ENCODE assay signal across 26 mouse cellular contexts in the genomic region with DNA sequence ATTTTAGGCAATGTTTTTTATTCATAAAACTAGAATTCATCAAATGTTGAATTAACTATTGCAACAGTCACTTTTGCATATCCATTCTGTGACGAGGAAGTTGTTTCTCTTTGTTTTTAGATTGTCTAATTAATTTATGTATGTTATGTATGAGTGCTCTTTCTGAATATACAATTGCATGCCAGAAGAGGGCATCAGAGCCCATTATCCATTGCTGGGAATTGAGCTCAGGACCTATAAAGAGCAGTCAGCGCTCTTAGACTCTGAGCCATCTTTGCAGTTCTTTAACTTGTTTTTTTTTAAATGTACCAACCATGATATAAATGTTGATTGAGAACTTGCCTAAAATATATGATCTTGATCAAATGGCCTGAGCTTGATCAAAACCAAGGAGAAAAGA.
DNase-seq lines count a peak whose midpoint lies in the region; ATAC-seq and TF ChIP-seq lines count a peak whose summit lies in the region.
"Had no signal": no experiment of that assay in that cellular context is flagged by ENCODE, and none has a peak within 500 bp of the region (broad histone marks: within the 10 kb centered on the region; RNA-seq: fewer than 3 reads in every experiment).

No protein-coding gene starts in this region.

- H3K27me3 ChIP-seq in forebrain, embryonic 16.5 days (replicated peaks; ENCODE audit: control insufficient read depth, insufficient read depth, low read length) = no peaks in the 10 kb centered on the region
- no peaks in the 10 kb centered on the region for H3K27me3 ChIP-seq in forebrain, embryonic 10.5 days (ENCODE audit: poor library complexity, severe bottlenecking)
- H3K27me3 ChIP-seq: embryonic facial prominence, embryonic 15.5 days; heart, embryonic 15.5 days; stomach, embryonic 15.5 days had no signal

- H3K9ac ChIP-seq in forebrain, embryonic 16.5 days (replicated peaks; ENCODE audit: low read depth, low read length) = no peak overlapping the region
- H3K9ac ChIP-seq: embryonic facial prominence, embryonic 15.5 days; heart, embryonic 15.5 days; liver, embryonic 14.5 days; stomach, embryonic 15.5 days had no signal

- WGBS in forebrain, embryonic 16.5 days = 66% methylated on average over 2 of the region's 2 CpGs
- WGBS in forebrain, embryonic 10.5 days = 90% methylated on average over 2 of the region's 2 CpGs

- H3K4me1 ChIP-seq in forebrain, embryonic 16.5 days (replicated peaks; ENCODE audit: control insufficient read depth, insufficient read depth, low read length) = no peaks in the 10 kb centered on the region
- no peaks in the 10 kb centered on the region for H3K4me1 ChIP-seq in forebrain, embryonic 10.5 days
- H3K4me1 ChIP-seq: embryonic facial prominence, embryonic 10.5 days; embryonic facial prominence, embryonic 15.5 days; heart, embryonic 10.5 days; heart, embryonic 15.5 days; midbrain, embryonic 10.5 days; stomach, embryonic 15.5 days had no signal

- H3K4me2 ChIP-seq in forebrain, embryonic 16.5 days (ENCODE audit: low read length) = no peak overlapping the region
- H3K4me2 ChIP-seq: embryonic facial prominence, embryonic 15.5 days; heart, embryonic 15.5 days; stomach, embryonic 15.5 days had no signal

- peak; percentile 65 for TF ChIP-seq CTCF in layer of hippocampus, adult 2 months (conservative IDR thresholded peaks at IDR 0.05)

- 0 out of 2 replicates have a peak, but pooled peaks cover 3% of the 10 kb centered on the region for H3K36me3 ChIP-seq in forebrain, embryonic 16.5 days (ENCODE audit: control insufficient read depth, insufficient read depth)
- no peaks in the 10 kb centered on the region for H3K36me3 ChIP-seq in forebrain, embryonic 10.5 days (replicated peaks)
- H3K36me3 ChIP-seq: embryonic facial prominence, embryonic 10.5 days; embryonic facial prominence, embryonic 15.5 days; heart, embryonic 10.5 days; heart, embryonic 15.5 days; midbrain, embryonic 10.5 days; stomach, embryonic 15.5 days had no signal

- no peak overlapping the region for H3K4me3 ChIP-seq in forebrain, embryonic 16.5 days (replicated peaks; ENCODE audit: low read length)
- no peak overlapping the region for H3K4me3 ChIP-seq in forebrain, embryonic 10.5 days
- no peak overlapping the region for H3K4me3 ChIP-seq in layer of hippocampus, adult 2 months
- H3K4me3 ChIP-seq: embryonic facial prominence, embryonic 10.5 days; embryonic facial prominence, embryonic 15.5 days; heart, embryonic 10.5 days; heart, embryonic 15.5 days; midbrain, embryonic 10.5 days; stomach, embryonic 15.5 days had no signal

- no peak overlapping the region for H3K27ac ChIP-seq in forebrain, embryonic 16.5 days (ENCODE audit: low read length)
- H3K27ac ChIP-seq in forebrain, embryonic 10.5 days = no peak overlapping the region
- no peak overlapping the region for H3K27ac ChIP-seq in layer of hippocampus, adult 2 months
- H3K27ac ChIP-seq: embryonic facial prominence, embryonic 10.5 days; embryonic facial prominence, embryonic 15.5 days; heart, embryonic 10.5 days; heart, embryonic 15.5 days; liver, embryonic 14.5 days; midbrain, embryonic 10.5 days; stomach, embryonic 15.5 days had no signal

- no peaks in the 10 kb centered on the region for H3K9me3 ChIP-seq in forebrain, embryonic 16.5 days (ENCODE audit: control insufficient read depth, low read length)
- H3K9me3 ChIP-seq in forebrain, embryonic 10.5 days = no peaks in the 10 kb centered on the region
- H3K9me3 ChIP-seq: embryonic facial prominence, embryonic 10.5 days; embryonic facial prominence, embryonic 15.5 days; heart, embryonic 10.5 days; heart, embryonic 15.5 days; midbrain, embryonic 10.5 days; stomach, embryonic 15.5 days had no signal

- ATAC-seq in forebrain, embryonic 16.5 days = 0 out of 2 replicates have a peak, but pooled peaks have one; percentile 51
- ATAC-seq: intestine, embryonic 16.5 days had no signal

- DNase-seq in forebrain, embryonic 10.5 days (ENCODE audit: extremely low spot score, low spot score) = no peak
- peak in 1 of 2 experiments; percentile 9 for DNase-seq in layer of hippocampus, adult 2 months (ENCODE audit: low spot score in 2 of 2)
- DNase-seq in layer of hippocampus, postnatal 10 days (ENCODE audit: low spot score in 2 of 2) = no peak
- DNase-seq in retina, postnatal 1 day = peak; percentile 16
- no peak for DNase-seq in retina, embryonic 14.5 days (ENCODE audit: low spot score)
- no peak for DNase-seq in liver
- DNase-seq: adrenal gland, postnatal 25 days; B cell, adult 2 months; gastrocnemius, postnatal 25 days; heart, adult 11 months; kidney, adult 8-10 months; kidney, postnatal 10 days; left cerebral cortex, postnatal 4 days; lung, adult 2 months; lung, postnatal 14 days; right cerebral cortex, postnatal 25 days; thymus, postnatal 14 days had no signal
